Mouse (Mus musculus): ENCODE data around the gene Slit3. TPM values are rescaled to one million over a fixed set of nuclear protein-coding genes. Genes with fewer than 3 reads are reported as not detected.

The Slit3 gene
- total RNA-seq, 2 experiments from 2014 or later: 56.7 to 60.0 TPM

DNA sequence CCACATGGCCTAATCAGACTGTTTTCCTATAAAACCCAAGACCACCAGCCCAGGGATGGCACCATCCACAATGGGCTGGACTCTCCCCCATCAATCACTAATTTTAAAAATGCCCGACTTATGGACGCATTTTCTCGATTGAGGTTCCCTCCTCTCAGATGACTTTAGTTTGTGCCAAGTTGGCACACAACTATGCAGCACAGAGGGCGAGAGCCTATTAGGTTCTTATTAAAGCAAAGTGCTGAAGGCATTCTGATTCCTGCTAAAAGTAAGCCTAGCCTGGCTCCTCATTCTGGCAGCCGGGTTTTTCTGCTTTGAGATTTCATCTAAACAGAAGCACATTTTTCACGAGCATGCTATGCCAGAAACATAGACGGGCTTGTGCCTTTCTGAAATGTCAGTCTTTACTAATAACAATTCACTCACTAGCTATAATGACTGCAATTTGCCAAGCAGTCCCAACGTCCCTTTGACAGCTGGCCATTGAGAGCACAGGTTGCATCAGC, 605.4 kb downstream of the Slit3 start:
- no peak overlapping the region for H3K4me3 ChIP-seq
- no peak for DNase-seq (ENCODE audit: extremely low spot score in 1 of 2, low spot score in 2 of 2)
- TF ChIP-seq CTCF (IDR thresholded peaks at IDR 0.05): no peak
- H3K27ac ChIP-seq: no peak overlapping the region
- intact Hi-C loops (cut with DNase I): no loop called here

- Histone ChIP-seq H3K27ac (no peak overlapping the region), H3K4me3 (no peak overlapping the region)
- DNase-seq (ENCODE audit: extremely low spot score in 1 of 2, low spot score in 2 of 2): no peak
- TF ChIP-seq CTCF (IDR thresholded peaks at IDR 0.05): no peak; the same call in 1 of the 2 replicates
- intact Hi-C loops (cut with DNase I): no loop called here
These were observed 607.2 kb downstream of the Slit3 start for GRCm38 (mm10) chr11:35728200-35728599.

GRCm38 (mm10) chr11:35729186-35729585, 608.2 kb downstream of the Slit3 start:
- Histone ChIP-seq H3K4me3 (no peak overlapping the region), H3K27ac (no peak overlapping the region)
- no peak for TF ChIP-seq CTCF (IDR thresholded peaks at IDR 0.05)
- DNase-seq (ENCODE audit: extremely low spot score in 1 of 2, low spot score in 2 of 2): no peak
- intact Hi-C loops (cut with DNase I): no loop called here

GRCm38 (mm10) chr11:35732366-35732765, 611.3 kb downstream of the Slit3 start:
- TF ChIP-seq CTCF (IDR thresholded peaks at IDR 0.05): no peak
- intact Hi-C loops (cut with DNase I): no loop called here

DNA sequence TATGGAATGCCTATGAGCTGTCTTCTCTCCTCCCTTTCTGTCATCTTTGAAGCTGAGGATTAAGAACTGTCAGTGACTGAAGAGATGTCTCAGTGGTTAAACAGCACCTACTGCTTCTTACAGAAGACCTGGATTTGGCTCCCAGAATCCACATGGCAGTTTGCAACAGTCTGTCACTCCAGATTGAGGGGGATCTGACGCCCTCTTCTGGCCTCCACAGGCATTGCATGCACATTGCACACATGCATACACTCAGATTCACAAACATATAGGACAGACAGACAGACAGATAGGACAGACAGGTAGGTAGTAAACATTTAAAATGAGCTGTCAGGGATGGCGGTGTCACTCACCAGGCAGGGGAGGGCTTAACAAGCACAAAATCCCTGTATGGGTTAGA, 615.8 kb downstream of the Slit3 start:
- no peak overlapping the region for H3K27ac ChIP-seq
- H3K4me3 ChIP-seq: no peak overlapping the region
- no peak; the same call in 1 of the 2 replicates for TF ChIP-seq CTCF (IDR thresholded peaks at IDR 0.05)
- intact Hi-C loops (cut with DNase I): no loop called here
- no peak for DNase-seq (ENCODE audit: extremely low spot score in 1 of 2, low spot score in 2 of 2)

More at GRCm38 (mm10) chr11:35732366-35732765, 611.3 kb downstream of the Slit3 start:
- no peak overlapping the region for H3K4me3 ChIP-seq
- no peak overlapping the region for H3K27ac ChIP-seq
- no peak for DNase-seq (ENCODE audit: extremely low spot score in 1 of 2, low spot score in 2 of 2)

- no peak for DNase-seq (ENCODE audit: extremely low spot score in 1 of 2, low spot score in 2 of 2)
- H3K4me3 ChIP-seq: no peak overlapping the region
- intact Hi-C loops (cut with DNase I): no loop called here
- no peak for TF ChIP-seq CTCF (IDR thresholded peaks at IDR 0.05)
- H3K27ac ChIP-seq: no peak overlapping the region
These were observed 616.2 kb downstream of the Slit3 start for GRCm38 (mm10) chr11:35737262-35737661.

GRCm38 (mm10) chr11:35738102-35738501, 617.1 kb downstream of the Slit3 start:
- intact Hi-C loops (cut with DNase I): no loop called here
- Histone ChIP-seq H3K27ac (no peak overlapping the region), H3K4me3 (no peak overlapping the region)
- no peak for DNase-seq (ENCODE audit: extremely low spot score in 1 of 2, low spot score in 2 of 2)
- TF ChIP-seq CTCF (IDR thresholded peaks at IDR 0.05): no peak

DNA sequence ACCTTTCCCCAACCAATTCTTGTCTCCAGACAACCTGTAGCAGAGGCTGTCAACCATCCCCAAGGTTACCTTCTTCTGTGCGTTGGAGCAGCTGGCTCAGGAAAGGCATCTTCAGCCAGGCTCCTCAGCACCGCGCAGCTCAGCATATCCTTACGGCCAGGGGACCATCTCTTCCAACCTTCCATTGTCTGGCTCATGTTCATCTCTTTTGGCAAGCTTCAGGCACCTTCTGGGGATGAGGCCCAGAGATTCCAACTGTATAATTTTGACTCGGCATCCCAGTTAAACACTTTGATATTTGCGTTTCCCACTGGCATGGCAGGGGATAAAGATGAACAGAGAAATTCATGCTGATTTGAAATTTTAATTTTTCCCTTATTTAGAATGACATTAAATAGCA, 622.6 kb downstream of the Slit3 start:
- Histone ChIP-seq H3K27ac (no peak overlapping the region), H3K4me3 (no peak overlapping the region)
- intact Hi-C loops (cut with DNase I): no loop called here
- DNase-seq (ENCODE audit: extremely low spot score in 1 of 2, low spot score in 2 of 2): no peak
- TF ChIP-seq CTCF (IDR thresholded peaks at IDR 0.05): no peak

- DNase-seq (ENCODE audit: extremely low spot score in 1 of 2, low spot score in 2 of 2): no peak
- no peak overlapping the region for H3K4me3 ChIP-seq
- H3K27ac ChIP-seq: no peak overlapping the region
- intact Hi-C loops (cut with DNase I): no loop called here
- TF ChIP-seq CTCF (IDR thresholded peaks at IDR 0.05): no peak
These were observed 623.5 kb downstream of the Slit3 start for GRCm38 (mm10) chr11:35744571-35744970.

GRCm38 (mm10) chr11:35750578-35750977, 629.6 kb downstream of the Slit3 start:
- DNase-seq (ENCODE audit: extremely low spot score in 1 of 2, low spot score in 2 of 2): no peak
- intact Hi-C loops (cut with DNase I): no loop called here
- TF ChIP-seq CTCF (IDR thresholded peaks at IDR 0.05): no peak
- Histone ChIP-seq H3K27ac (no peak overlapping the region), H3K4me3 (no peak overlapping the region)

GRCm38 (mm10) chr11:35754906-35755418, 633.9 kb downstream of the Slit3 start:
- H3K27ac ChIP-seq: no peak overlapping the region
- intact Hi-C loops (cut with DNase I): no loop called here
- no peak for TF ChIP-seq CTCF (IDR thresholded peaks at IDR 0.05)
- no peak for DNase-seq (ENCODE audit: extremely low spot score in 1 of 2, low spot score in 2 of 2)
- no peak overlapping the region for H3K4me3 ChIP-seq

GRCm38 (mm10) chr11:35755546-35755945, 634.5 kb downstream of the Slit3 start:
- Histone ChIP-seq H3K27ac (no peak overlapping the region), H3K4me3 (no peak overlapping the region)
- intact Hi-C loops (cut with DNase I): no loop called here
- DNase-seq (ENCODE audit: extremely low spot score in 1 of 2, low spot score in 2 of 2): no peak
- no peak for TF ChIP-seq CTCF (IDR thresholded peaks at IDR 0.05)
